Mouse (Mus musculus): ENCODE measurements around the gene Glis1. TPM values are rescaled to one million over a fixed set of nuclear protein-coding genes. Genes with fewer than 3 reads are reported as not detected.
A peak's percentile ranks its signal among the peaks of the same experiment; 100 is the strongest.

Glis1 gene
- polyA plus RNA-seq, 1 experiment: 0.90 TPM

- no peaks in the 10 kb centered on the region for H3K4me1 ChIP-seq (ENCODE audit: control insufficient read depth, insufficient read depth, low read length)
- TF ChIP-seq POLR2A (IDR thresholded peaks at IDR 0.05; ENCODE audit: extremely low read depth, insufficient read depth, low read length) (no peak), CTCF (IDR thresholded peaks at IDR 0.05; ENCODE audit: extremely low read depth, insufficient read depth, low read length) (no peak)
- no peak overlapping the region for H3K4me3 ChIP-seq (ENCODE audit: insufficient read depth, low read length)
- H3K27ac ChIP-seq (ENCODE audit: insufficient read depth, low read length): no peak overlapping the region
Observed at GRCm38 (mm10) chr4:107468264-107468663, 33.9 kb downstream of the Glis1 start.

- Histone ChIP-seq H3K27ac (ENCODE audit: insufficient read depth, low read length) (no peak overlapping the region), H3K4me3 (ENCODE audit: insufficient read depth, low read length) (no peak overlapping the region), H3K4me1 (ENCODE audit: control insufficient read depth, insufficient read depth, low read length) (no peaks in the 10 kb centered on the region)
- TF ChIP-seq POLR2A (IDR thresholded peaks at IDR 0.05; ENCODE audit: extremely low read depth, insufficient read depth, low read length) (no peak), CTCF (IDR thresholded peaks at IDR 0.05; ENCODE audit: extremely low read depth, insufficient read depth, low read length) (no peak)
Observed at GRCm38 (mm10) chr4:107468768-107469167, 34.4 kb downstream of the Glis1 start.

DNA sequence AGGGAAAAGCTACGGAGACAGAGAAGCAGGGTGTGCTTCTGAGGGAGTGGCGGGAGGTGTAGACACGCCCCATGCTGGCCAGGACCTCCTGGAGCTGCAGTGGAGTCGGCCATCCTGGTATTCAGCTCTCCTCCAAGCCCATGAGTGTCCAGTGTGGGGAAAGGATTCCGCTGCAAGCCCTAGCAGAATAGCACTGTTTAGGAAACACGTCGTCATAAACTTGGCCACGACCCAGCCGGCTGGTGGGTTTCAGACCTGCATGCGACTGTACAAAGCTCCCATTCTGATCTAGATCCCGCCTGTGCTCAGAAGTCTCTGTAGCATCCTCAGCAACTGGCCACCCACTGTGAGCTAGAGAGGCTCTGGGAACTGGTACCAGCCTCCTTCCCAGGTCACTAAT, 41.9 kb downstream of the Glis1 start:
- H3K4me1 ChIP-seq (ENCODE audit: control insufficient read depth, insufficient read depth, low read length): no peaks in the 10 kb centered on the region
- no peak overlapping the region for H3K27ac ChIP-seq (ENCODE audit: insufficient read depth, low read length)
- TF ChIP-seq POLR2A (IDR thresholded peaks at IDR 0.05; ENCODE audit: extremely low read depth, insufficient read depth, low read length) (no peak), CTCF (IDR thresholded peaks at IDR 0.05; ENCODE audit: extremely low read depth, insufficient read depth, low read length) (no peak)
- no peak overlapping the region for H3K4me3 ChIP-seq (ENCODE audit: insufficient read depth, low read length)

DNA sequence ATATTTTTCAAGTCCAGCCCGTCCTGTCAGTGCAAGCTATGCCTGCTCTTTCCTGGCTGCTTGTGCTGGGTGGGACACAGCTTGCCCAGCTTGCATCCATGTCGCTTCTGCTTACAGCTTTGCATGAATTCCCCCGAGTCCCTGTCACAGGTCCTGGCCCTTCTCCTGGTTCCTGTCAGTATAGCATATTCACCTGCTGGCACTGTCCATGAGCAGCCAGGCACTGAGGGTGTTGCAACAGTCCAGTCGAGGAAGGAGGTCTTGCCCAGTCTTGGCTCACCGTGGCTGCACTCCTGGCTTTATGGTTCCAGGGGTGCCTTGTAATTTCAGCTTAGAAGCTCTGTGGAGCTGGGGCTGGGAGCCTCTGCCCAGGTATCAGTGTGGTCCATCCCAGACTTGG, 44.6 kb downstream of the Glis1 start:
- TF ChIP-seq POLR2A (IDR thresholded peaks at IDR 0.05; ENCODE audit: extremely low read depth, insufficient read depth, low read length): no peak
- no peak overlapping the region for H3K4me3 ChIP-seq (ENCODE audit: insufficient read depth, low read length)
- H3K27ac ChIP-seq (ENCODE audit: insufficient read depth, low read length): no peak overlapping the region
- no peaks in the 10 kb centered on the region for H3K4me1 ChIP-seq (ENCODE audit: control insufficient read depth, insufficient read depth, low read length)

- H3K27ac ChIP-seq (ENCODE audit: insufficient read depth, low read length): no peak overlapping the region
- no peak overlapping the region for H3K4me3 ChIP-seq (ENCODE audit: insufficient read depth, low read length)
- TF ChIP-seq POLR2A (IDR thresholded peaks at IDR 0.05; ENCODE audit: extremely low read depth, insufficient read depth, low read length): no peak
- TF ChIP-seq CTCF (IDR thresholded peaks at IDR 0.05; ENCODE audit: extremely low read depth, insufficient read depth, low read length): no peak
- H3K4me1 ChIP-seq (ENCODE audit: control insufficient read depth, insufficient read depth, low read length): no peaks in the 10 kb centered on the region
Observed at GRCm38 (mm10) chr4:107482541-107482940, 48.1 kb downstream of the Glis1 start.

DNA sequence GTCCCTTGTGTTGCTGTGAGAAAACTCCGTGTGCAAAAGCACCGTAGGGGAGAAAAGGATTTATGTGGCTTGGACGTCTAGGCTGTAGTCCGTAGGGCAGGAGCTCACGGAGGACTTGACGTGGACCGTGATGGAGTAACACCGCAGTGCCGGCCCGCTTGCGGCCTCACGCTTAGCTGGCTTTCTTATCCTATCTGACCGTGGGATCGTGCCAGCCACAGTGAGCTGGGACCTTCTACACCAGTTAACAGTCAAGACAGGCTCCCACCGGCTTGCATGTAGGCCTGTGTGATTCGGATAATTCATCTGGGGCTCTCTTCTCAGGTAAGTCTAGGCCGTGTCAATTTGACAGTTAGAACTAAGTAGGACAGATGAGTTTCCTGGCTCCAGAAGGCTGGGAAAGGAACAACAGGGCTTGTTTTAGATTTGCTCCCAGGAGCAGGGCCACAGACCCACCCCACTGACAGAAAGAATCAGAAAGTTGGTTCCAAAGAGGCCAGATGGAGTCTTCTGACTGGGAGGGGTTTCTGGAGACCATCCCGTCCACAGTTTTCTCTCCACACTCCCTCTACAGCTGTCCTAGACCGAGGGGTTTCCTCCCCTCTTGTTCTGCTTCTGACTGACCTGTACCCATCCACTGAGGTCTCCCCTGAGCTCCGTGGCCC, 49.3 kb downstream of the Glis1 start:
- Histone ChIP-seq H3K4me3 (ENCODE audit: insufficient read depth, low read length) (no peak overlapping the region), H3K4me1 (ENCODE audit: control insufficient read depth, insufficient read depth, low read length) (no peaks in the 10 kb centered on the region), H3K27ac (ENCODE audit: insufficient read depth, low read length) (no peak overlapping the region)
- no peak for TF ChIP-seq CTCF (IDR thresholded peaks at IDR 0.05; ENCODE audit: extremely low read depth, insufficient read depth, low read length)
- TF ChIP-seq POLR2A (IDR thresholded peaks at IDR 0.05; ENCODE audit: extremely low read depth, insufficient read depth, low read length): no peak

DNA sequence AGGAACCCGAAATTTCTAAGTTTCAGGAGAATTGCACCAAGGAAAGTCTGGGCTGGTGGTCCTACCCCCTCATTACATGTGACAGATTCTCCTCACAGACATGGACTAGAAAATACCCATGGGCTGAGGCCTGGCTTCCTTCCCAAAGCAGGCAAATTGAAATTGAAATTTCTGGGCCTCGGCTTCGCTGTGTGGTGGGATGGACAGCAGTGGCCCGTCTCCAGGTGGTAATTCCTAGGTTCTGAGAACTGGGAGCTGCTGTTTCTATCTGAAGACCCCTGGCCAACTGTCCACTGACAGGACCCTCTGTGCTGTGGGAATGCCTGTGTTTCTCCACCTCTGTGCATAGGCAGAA, 49.8 kb downstream of the Glis1 start:
- TF ChIP-seq POLR2A (IDR thresholded peaks at IDR 0.05; ENCODE audit: extremely low read depth, insufficient read depth, low read length) (no peak), CTCF (IDR thresholded peaks at IDR 0.05; ENCODE audit: extremely low read depth, insufficient read depth, low read length) (no peak)
- Histone ChIP-seq H3K4me1 (ENCODE audit: control insufficient read depth, insufficient read depth, low read length) (no peaks in the 10 kb centered on the region), H3K4me3 (ENCODE audit: insufficient read depth, low read length) (no peak overlapping the region), H3K27ac (ENCODE audit: insufficient read depth, low read length) (no peak overlapping the region)

DNA sequence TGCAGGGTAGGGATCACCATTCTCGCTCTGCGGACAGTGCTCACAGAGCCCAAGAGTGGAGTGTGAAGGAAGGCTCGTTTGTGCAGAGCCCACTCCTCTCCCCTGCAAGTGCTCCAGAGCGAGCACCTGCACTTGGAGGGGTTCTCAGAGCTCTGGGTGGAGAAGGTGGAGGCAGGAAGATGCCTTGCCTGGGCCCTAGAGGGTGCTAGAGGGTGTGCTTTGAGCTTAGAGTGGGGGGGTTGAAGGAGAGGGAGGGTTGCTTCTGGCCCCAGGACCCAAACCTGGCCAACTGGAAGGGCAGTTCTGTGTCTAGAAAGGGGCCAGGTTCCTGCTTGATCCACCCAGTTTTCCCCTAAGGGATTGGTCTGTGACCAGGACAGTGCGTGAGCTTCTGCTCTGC, 51.5 kb downstream of the Glis1 start:
- no peak for TF ChIP-seq POLR2A (IDR thresholded peaks at IDR 0.05; ENCODE audit: extremely low read depth, insufficient read depth, low read length)
- peak; percentile 61 for TF ChIP-seq CTCF (IDR thresholded peaks at IDR 0.05; ENCODE audit: extremely low read depth, insufficient read depth, low read length)
- Histone ChIP-seq H3K27ac (ENCODE audit: insufficient read depth, low read length) (no peak overlapping the region), H3K4me3 (ENCODE audit: insufficient read depth, low read length) (no peak overlapping the region), H3K4me1 (ENCODE audit: control insufficient read depth, insufficient read depth, low read length) (no peaks in the 10 kb centered on the region)

DNA sequence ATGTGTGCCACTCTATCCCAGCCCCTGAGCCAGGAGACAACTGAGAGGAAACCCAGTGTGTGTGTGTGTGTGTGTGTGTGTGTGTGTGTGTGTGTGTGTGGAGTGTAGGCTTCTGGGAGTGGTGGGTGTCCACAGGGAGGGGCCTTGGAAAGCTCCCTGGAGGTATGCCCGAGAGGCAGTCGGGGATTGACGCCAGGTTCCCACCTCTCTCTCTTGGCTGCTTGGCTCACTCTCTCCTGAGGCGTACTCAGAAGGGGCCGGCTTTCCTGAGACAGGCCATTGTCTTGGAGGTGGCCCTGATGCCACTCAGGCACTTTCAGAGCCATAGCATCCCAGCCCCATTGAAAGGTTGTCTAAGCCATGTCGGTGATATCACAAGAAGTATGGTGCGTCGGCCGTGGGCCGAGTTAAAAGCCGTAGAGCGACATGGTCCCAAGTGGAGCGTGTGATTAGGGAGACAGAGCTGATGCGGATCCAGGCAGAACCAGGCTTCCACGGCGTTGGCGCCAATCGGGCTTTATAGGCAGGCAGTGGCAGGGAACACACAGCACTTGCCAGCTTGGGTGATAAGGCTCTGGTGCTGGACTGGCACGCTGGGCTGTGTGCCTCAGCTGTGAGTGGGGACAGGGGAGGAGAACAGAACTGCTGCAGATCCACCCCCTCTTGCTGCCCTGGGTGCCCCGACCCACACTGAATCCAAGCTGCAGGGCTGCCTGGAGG, 54.9 kb downstream of the Glis1 start:
- no peak for TF ChIP-seq CTCF (IDR thresholded peaks at IDR 0.05; ENCODE audit: extremely low read depth, insufficient read depth, low read length)
- no peak for TF ChIP-seq POLR2A (IDR thresholded peaks at IDR 0.05; ENCODE audit: extremely low read depth, insufficient read depth, low read length)
- Histone ChIP-seq H3K27ac (ENCODE audit: insufficient read depth, low read length) (no peak overlapping the region), H3K4me3 (ENCODE audit: insufficient read depth, low read length) (no peak overlapping the region), H3K4me1 (ENCODE audit: control insufficient read depth, insufficient read depth, low read length) (no peaks in the 10 kb centered on the region)

GRCm38 (mm10) chr4:107492991-107493390, 58.6 kb downstream of the Glis1 start:
- Histone ChIP-seq H3K27ac (ENCODE audit: insufficient read depth, low read length) (no peak overlapping the region), H3K4me1 (ENCODE audit: control insufficient read depth, insufficient read depth, low read length) (no peaks in the 10 kb centered on the region), H3K4me3 (ENCODE audit: insufficient read depth, low read length) (no peak overlapping the region)
- no peak for TF ChIP-seq CTCF (IDR thresholded peaks at IDR 0.05; ENCODE audit: extremely low read depth, insufficient read depth, low read length)
- no peak for TF ChIP-seq POLR2A (IDR thresholded peaks at IDR 0.05; ENCODE audit: extremely low read depth, insufficient read depth, low read length)

Measured in cortical plate, adult 2 months (tissue).